Mouse (Mus musculus) spleen, adult 2 months (tissue): ENCODE data around the gene Gan.

Source experiments
- CTCF ChIP-seq: fragments of 200-500 bp; IDR thresholded peaks from 2 replicates; pipeline ENCODE4 v1.5.1; 2011; ENCODE audit warnings: mild to moderate bottlenecking, inconsistent platforms; ENCODE audit not compliant: insufficient read depth, insufficient read length, insufficient replicate concordance; ENCODE audit errors: extremely low read depth
- POLR2A ChIP-seq: fragments of 200-500 bp; IDR thresholded peaks from 2 replicates; pipeline ENCODE4 v1.6.1; 2011; ENCODE audit warnings: low read depth, low read length, inconsistent platforms

GRCm38 (mm10) chr8:117252650-117253049 is 94.7 kb downstream of the Gan start:
- TF ChIP-seq CTCF (no peak), POLR2A (no peak)
